Mouse (Mus musculus) heart, postnatal 0 days (tissue): ENCODE data around the gene Tomm40l.

Source experiments
- CTCF ChIP-seq: IDR thresholded peaks from 2 replicates; pipeline ENCODE4 v1.5.1; 2016; ENCODE audit warnings: antibody characterized with exemption, control low read depth, low read depth
- EP300 ChIP-seq: IDR thresholded peaks from 2 replicates; pipeline ENCODE4 v1.6.1; 2016; ENCODE audit warnings: antibody characterized with exemption, low read depth

GRCm38 (mm10) chr1:171239992-171240744 lies 17.9 kb upstream of the Tomm40l start:
- no peak for TF ChIP-seq CTCF
- TF ChIP-seq EP300, result peak; percentile 64
